Mouse (Mus musculus): ENCODE results near the gene Sorbs1.

DNA sequence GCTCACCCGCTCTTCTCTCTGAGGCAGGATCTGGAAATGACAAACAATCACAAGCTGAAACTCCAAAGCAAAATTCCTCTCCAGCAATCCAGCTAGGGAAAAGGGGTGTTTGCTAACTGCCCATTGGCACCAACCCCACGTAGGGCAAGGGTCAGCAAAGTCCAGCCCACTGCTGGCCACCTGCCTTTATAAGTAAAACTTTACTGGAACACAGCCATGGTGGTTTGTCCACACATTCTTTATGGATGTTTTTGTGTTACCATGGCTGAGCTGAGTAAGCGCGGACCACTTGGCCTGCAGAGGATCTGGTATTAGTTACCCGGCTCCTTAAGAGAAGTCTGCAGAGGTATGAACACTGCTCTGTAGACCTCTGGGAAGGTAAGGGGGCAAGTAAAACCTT is 148.4 kb downstream of the Sorbs1 start:
- TF ChIP-seq POLR2A (IDR thresholded peaks at IDR 0.05; ENCODE audit: borderline replicate concordance, low read depth, low read length): no peak
- TF ChIP-seq CTCF (IDR thresholded peaks at IDR 0.05; ENCODE audit: low read depth, low read length): no peak

Data from bone marrow macrophage, adult 2 months (primary cell).